Mouse (Mus musculus) CD4-positive, CD25-positive, alpha-beta regulatory T cell, adult 9 weeks (primary cell): ENCODE measurements around the gene Appbp2. TPM values are rescaled to one million over a fixed set of nuclear protein-coding genes. Genes with fewer than 3 reads are reported as not detected.

Source experiments
- polyA plus RNA-seq: library from polyadenylated mRNA; unstranded; fragments of 100-300 nt; shearing (Covaris generic); gene quantifications from one replicate; pipeline ENCODE4 v1.2.1, GENCODE M21; 2017

Appbp2 gene
- 13.3 TPM for polyA plus RNA-seq

DNA sequence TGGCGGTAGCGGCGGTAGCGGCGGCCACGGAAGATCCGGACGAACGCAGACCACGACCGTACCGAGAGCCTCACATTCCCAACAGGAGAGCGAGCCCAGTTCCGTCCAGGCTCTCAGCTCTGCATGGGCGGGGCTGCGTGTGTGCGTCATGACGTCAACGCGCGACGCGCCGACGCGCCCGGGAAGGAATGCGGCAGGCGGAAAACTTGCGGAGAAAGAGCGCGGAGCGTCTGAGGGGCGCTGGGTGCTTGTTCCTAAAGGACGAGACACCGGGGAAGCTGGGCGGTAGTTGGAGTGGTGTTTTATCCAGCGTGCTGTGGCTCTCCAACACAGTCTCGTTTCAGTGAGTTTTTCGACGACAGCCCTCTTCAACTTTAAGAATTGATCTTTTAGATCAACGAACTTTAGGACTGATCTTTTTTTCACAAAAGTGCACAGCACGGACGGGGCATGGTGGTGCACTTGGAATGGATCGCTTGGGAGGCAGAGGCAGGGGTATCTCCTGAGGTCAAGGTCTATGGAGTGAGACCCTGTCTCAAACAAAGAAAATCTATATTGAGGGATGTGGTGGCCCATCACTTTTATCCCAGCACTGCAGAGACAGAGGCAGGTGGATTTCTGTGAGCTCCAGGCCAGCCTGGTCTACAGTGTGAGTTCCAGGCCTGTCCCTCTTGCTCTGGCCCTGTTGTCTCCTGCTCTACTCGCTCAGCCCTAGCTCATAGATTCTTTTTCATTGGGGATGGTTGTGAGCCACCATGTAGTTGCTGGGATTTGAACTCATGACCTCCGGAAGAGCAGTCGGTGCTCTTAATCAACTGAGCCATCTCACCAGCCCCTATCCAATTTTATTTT lies at the start of gene Appbp2:
Gene Appbp2, minus strand, starts transcription at position 141 of the 852 bp plus-strand sequence.

DNA sequence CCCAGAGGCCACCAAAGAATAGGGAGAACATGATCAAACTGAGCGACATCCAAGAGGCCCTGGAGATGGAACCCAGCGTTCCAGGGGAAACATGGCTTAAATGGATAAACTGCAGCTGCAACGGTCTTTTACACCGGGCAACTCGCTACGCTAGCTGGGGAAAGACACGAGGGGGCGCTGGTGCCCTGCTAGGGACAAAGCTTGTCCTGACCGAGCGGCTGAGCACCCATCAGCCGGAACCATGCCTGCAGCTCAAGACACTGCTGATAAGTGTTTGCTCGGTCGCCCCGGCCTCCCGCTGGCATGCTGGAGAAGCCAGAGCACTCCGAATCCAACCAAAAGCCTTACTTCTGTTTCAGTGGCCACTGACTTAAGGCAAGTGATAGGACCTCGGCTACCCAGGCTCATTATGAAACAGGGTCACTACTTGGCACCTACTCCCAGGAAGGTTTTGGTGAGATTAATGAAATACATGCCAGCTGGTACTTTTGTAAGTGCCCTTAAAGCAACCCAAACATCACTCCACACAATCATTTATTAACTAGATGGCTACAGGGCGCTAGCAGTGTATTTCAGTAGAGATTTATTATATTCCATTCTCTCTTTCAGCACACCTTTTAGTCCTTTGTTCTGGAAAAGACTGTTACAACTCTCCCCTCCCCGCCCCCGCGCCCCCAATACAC lies 64.7 kb downstream of the Appbp2 start, which contains the start of gene 1700125H20Rik:
Gene 1700125H20Rik, plus strand, starts transcription at position 347 of the 683 bp plus-strand sequence.

DNA sequence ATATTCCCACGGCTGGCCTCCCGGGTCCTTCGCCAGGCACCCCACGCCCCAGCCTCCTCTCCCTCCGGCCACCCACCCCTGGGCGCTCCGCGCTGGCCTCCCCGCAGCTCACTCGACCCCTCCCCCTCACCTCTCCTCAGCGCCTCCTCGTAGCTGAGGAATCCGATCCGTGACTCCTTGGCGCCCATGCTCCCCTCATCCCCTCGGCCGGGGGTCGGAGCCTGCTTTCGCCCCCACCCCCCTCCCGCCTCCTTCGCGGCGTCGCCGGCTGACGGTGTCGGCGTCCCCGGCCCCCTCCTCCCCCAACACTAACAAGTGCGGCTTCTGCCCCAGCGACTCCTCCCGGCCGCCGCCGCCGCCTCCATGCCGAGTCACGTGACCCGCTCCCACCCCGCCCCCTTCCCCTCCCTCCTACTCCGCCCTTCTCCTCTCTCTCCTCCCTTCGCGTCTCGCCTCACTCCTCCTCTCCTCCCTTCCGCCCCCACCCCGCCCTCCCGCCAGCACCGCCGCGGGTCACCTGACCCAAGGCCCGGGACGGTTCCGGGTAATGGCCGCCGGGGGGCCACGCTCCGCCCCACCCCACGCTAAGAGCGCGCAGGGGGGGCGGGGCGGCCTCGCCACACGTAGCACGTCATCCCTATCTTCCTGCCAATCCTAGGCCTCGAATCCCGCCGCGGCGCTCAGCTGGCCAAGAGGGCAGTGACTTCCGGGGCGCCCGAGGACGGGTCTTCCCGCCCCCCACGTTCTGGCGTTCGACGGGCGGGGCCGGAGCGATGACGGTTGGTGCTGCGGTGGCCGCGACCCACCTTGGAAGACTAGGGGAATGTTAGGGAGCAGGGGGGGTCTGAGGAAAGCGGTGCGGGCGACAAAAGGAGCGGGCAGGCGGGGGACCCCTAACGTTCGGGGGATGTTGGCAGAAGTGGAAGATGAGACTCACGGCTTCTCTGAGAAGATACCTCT lies 95.1 kb downstream of the Appbp2 start, which contains the start of gene Usp32:
Gene Usp32, minus strand, starts transcription at position 581 of the 960 bp plus-strand sequence.

Other genes with a start within 250 kb of the Appbp2 start
- gene Usp32, start 95.0 kb downstream of the Appbp2 start, polyA plus RNA-seq, result 17.1 TPM
- not detected for gene 1700125H20Rik, start 64.7 kb downstream of the Appbp2 start, polyA plus RNA-seq
- 2.4 TPM for gene Ppm1d, start 76.1 kb upstream of the Appbp2 start, polyA plus RNA-seq
- gene Bcas3, start 118.0 kb upstream of the Appbp2 start, polyA plus RNA-seq, result 64.5 TPM